Mouse (Mus musculus): Measurements from ENCODE around the gene Galnt16. TPM values are rescaled to one million over a fixed set of nuclear protein-coding genes. Genes with fewer than 3 reads are reported as not detected.
A peak's percentile ranks its signal among the peaks of the same experiment; 100 is the strongest.

The Galnt16 gene
- polyA plus RNA-seq, 1 experiment from 2014 or later = 14.0 TPM

DNA sequence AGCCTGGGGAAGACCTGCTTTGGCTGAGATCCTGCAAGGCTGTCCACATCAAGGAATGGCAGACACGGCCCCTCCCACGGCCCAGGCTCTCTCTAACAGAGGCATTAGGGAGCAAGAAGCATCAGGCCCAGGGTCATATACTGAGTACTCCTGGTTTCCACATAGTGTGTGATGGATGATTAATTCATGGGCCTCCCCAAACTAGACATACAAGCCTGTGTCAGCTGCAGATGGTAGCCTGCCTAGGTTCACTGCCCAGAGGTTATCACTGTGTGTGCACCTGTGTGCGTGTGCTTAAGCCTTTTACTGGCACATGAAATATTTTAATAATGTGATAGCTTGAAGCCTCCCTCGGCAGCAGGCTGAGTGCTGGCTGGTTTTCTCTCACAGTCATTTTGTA is 77.9 kb downstream of the Galnt16 start:
- Histone ChIP-seq H3K4me2 (no peak overlapping the region), H3K4me3 (ENCODE audit: low read depth, low read length) (no peak overlapping the region), H3K27ac (ENCODE audit: low read depth, low read length) (no peak overlapping the region), H3K4me1 (ENCODE audit: control insufficient read depth, insufficient read depth, low read length) (no peaks in the 10 kb centered on the region), H3K27me3 (ENCODE audit: control insufficient read depth, insufficient read depth, low read length) (no peaks in the 10 kb centered on the region), H3K36me3 (ENCODE audit: control insufficient read depth, insufficient read depth, low read length) (no peaks in the 10 kb centered on the region; the same call in 1 of the 2 replicates), H3K9me3 (ENCODE audit: control insufficient read depth, low read length) (no peaks in the 10 kb centered on the region), H3K9ac (ENCODE audit: low read length) (no peak overlapping the region)
- DNase-seq (ENCODE audit: low spot score, missing footprints) (no peak), ATAC-seq (ENCODE audit: low FRiP score) (no peak)
- WGBS = 90% methylated on average over 4 of the region's 4 CpGs

DNA sequence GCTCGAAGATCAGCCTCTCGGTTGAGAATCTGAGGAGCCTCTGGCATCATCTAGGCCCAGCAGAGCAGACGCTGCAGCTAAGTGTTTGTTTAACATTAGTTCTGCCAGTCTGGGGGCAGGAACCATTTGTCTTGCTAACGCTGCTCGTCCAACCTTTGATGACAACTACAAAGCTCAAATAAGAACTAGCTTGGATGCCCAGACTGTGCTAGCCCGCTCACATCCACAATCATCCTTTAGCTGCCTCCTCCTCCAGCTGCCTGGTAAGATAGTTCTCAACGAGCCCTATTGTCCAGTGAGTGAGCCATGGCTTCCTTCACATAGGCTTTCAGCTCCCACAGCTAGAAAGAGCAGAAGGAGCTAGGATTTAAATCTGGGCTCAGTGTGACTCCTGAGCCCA is 80.2 kb downstream of the Galnt16 start:
- no peak overlapping the region for H3K4me2 ChIP-seq
- peak; percentile 78 for DNase-seq (ENCODE audit: low spot score, missing footprints)
- WGBS = 44% methylated on average over 7 of the region's 7 CpGs
- H3K36me3 ChIP-seq (ENCODE audit: control insufficient read depth, insufficient read depth, low read length) = peaks cover 2% of the 10 kb centered on the region; the same call in 1 of the 2 replicates
- H3K27ac ChIP-seq (ENCODE audit: low read depth, low read length) = no peak overlapping the region
- no peaks in the 10 kb centered on the region for H3K4me1 ChIP-seq (ENCODE audit: control insufficient read depth, insufficient read depth, low read length)
- no peak overlapping the region for H3K4me3 ChIP-seq (ENCODE audit: low read depth, low read length)
- H3K9ac ChIP-seq (ENCODE audit: low read length) = no peak overlapping the region
- no peaks in the 10 kb centered on the region for H3K9me3 ChIP-seq (ENCODE audit: control insufficient read depth, low read length)
- H3K27me3 ChIP-seq (ENCODE audit: control insufficient read depth, insufficient read depth, low read length) = no peaks in the 10 kb centered on the region
- no peak for ATAC-seq (ENCODE audit: low FRiP score)

DNA sequence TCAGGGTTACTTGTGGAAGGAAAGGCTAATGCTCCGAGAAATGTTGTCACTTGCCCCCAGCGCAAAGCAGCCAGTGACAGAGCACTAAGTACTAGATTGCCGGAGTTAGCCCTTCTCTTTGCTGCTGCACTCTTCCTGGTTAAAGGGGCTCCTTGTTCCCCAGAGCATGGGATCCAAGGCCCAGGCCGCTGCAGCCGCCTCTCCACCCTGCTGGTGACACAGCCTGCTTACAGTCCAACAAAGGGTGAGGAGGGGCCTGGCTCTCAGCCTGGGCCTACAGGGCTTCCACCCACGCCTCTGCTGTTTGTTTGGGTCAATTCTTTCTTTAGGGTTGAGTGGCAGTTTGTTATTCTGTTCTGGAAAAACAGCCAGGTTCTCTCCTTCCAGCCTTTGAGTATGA is 80.7 kb downstream of the Galnt16 start:
- DNase-seq (ENCODE audit: low spot score, missing footprints) (peak; percentile 81), ATAC-seq (ENCODE audit: low FRiP score) (no peak)
- Histone ChIP-seq H3K27me3 (ENCODE audit: control insufficient read depth, insufficient read depth, low read length) (no peaks in the 10 kb centered on the region), H3K36me3 (ENCODE audit: control insufficient read depth, insufficient read depth, low read length) (peaks cover 2% of the 10 kb centered on the region; the same call in 1 of the 2 replicates), H3K4me3 (ENCODE audit: low read depth, low read length) (no peak overlapping the region), H3K9ac (ENCODE audit: low read length) (no peak overlapping the region), H3K27ac (ENCODE audit: low read depth, low read length) (no peak overlapping the region), H3K4me2 (no peak overlapping the region), H3K9me3 (ENCODE audit: control insufficient read depth, low read length) (no peaks in the 10 kb centered on the region), H3K4me1 (ENCODE audit: control insufficient read depth, insufficient read depth, low read length) (no peaks in the 10 kb centered on the region)
- WGBS = 49% methylated on average over 6 of the region's 6 CpGs

DNA sequence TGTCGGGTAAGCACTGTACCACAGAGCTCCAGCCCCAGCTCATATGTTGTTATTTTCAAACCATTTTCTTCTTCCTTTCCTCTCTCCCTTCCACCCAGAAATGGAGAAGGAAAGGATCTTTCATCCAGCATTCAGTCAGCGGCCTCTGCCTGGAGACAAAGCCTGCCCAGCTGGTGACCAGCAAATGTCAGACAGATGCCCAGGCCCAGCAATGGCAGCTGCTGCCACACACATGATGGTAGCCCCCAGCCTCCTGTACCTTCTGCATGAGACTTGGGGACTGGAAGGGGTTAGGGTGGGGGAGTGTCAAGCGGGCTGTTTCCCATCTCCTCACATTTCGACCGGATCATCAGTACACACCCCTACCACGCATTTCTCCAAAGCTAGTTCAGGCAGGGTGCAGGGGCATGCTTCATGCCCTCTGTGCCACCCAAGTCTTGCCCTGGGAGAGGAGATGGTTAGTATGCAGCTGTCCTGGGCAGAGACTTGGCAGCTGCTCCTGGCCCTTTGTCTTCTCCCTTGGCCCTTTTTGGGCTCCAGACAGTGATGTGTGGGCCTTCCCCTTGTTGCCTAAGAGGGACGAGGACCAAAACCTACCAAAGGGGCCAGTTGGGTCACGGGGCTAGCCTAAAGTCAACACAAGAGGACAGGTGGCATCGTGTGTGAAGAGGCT is 83.7 kb downstream of the Galnt16 start:
- H3K9me3 ChIP-seq (ENCODE audit: control insufficient read depth, low read length) = no peaks in the 10 kb centered on the region
- no peak for ATAC-seq (ENCODE audit: low FRiP score)
- H3K9ac ChIP-seq (ENCODE audit: low read length) = no peak overlapping the region
- H3K4me1 ChIP-seq (ENCODE audit: control insufficient read depth, insufficient read depth, low read length) = no peaks in the 10 kb centered on the region
- H3K27me3 ChIP-seq (ENCODE audit: control insufficient read depth, insufficient read depth, low read length) = no peaks in the 10 kb centered on the region
- H3K36me3 ChIP-seq (ENCODE audit: control insufficient read depth, insufficient read depth, low read length) = peaks cover 2% of the 10 kb centered on the region; the same call in 1 of the 2 replicates
- H3K4me2 ChIP-seq = no peak overlapping the region
- DNase-seq (ENCODE audit: low spot score, missing footprints) = no peak
- H3K27ac ChIP-seq (ENCODE audit: low read depth, low read length) = no peak overlapping the region
- WGBS = 93% methylated on average over 9 of the region's 9 CpGs
- H3K4me3 ChIP-seq (ENCODE audit: low read depth, low read length) = no peak overlapping the region

DNA sequence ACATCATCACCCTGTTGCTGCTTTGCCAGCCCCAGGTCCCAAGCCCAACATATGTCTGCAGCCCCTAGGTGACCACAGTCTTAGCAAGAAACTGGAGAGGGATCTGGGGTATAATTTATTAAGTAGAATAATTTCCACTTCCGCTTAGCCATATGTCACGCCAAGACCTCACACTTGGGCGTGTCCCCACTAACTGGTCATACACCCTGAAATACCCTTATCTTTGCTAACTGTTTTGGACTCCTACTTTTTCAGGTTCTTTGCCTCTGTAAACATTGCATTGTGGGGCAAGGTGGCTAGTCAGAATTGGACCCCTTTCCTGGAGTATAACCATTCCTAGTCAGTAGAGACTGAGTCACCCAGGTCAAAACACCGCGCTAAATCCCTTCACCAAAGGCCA is 84.4 kb downstream of the Galnt16 start:
- H3K27me3 ChIP-seq (ENCODE audit: control insufficient read depth, insufficient read depth, low read length) = no peaks in the 10 kb centered on the region
- H3K36me3 ChIP-seq (ENCODE audit: control insufficient read depth, insufficient read depth, low read length) = peaks cover 2% of the 10 kb centered on the region; the same call in 1 of the 2 replicates
- no peak overlapping the region for H3K4me3 ChIP-seq (ENCODE audit: low read depth, low read length)
- no peak overlapping the region for H3K4me2 ChIP-seq
- DNase-seq (ENCODE audit: low spot score, missing footprints) = no peak
- no peaks in the 10 kb centered on the region for H3K4me1 ChIP-seq (ENCODE audit: control insufficient read depth, insufficient read depth, low read length)
- 94% methylated on average over 5 of the region's 5 CpGs for WGBS
- no peak overlapping the region for H3K27ac ChIP-seq (ENCODE audit: low read depth, low read length)
- no peak overlapping the region for H3K9ac ChIP-seq (ENCODE audit: low read length)
- ATAC-seq (ENCODE audit: low FRiP score) = no peak
- H3K9me3 ChIP-seq (ENCODE audit: control insufficient read depth, low read length) = no peaks in the 10 kb centered on the region

DNA sequence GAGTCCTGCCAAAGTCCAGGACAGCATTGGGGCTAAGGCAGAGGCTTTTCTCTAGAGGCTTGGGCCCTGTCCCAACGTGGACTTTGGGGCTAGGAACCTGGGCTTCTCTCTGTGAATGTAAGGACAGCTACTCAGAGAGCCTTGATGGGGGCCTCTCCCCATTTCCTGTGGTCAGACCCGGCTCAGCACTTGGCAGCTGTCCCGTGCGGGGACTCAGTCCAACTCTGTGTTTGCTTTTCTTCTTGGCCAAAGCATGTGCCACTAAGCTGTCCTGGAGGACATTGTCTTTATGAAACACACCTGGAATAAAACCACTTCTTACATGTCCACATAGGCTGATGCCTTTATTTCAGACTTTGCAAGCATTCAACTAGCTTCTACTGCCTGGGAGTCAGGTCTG is 85.5 kb downstream of the Galnt16 start:
- 68% methylated on average over 4 of the region's 4 CpGs for WGBS
- ATAC-seq (ENCODE audit: low FRiP score) (no peak), DNase-seq (ENCODE audit: low spot score, missing footprints) (no peak)
- no peak overlapping the region for H3K4me3 ChIP-seq (ENCODE audit: low read depth, low read length)
- no peak overlapping the region for H3K27ac ChIP-seq (ENCODE audit: low read depth, low read length)
- H3K9me3 ChIP-seq (ENCODE audit: control insufficient read depth, low read length) = no peaks in the 10 kb centered on the region
- H3K9ac ChIP-seq (ENCODE audit: low read length) = no peak overlapping the region
- no peak overlapping the region for H3K4me2 ChIP-seq
- H3K27me3 ChIP-seq (ENCODE audit: control insufficient read depth, insufficient read depth, low read length) = no peaks in the 10 kb centered on the region
- peaks cover 2% of the 10 kb centered on the region; the same call in 1 of the 2 replicates for H3K36me3 ChIP-seq (ENCODE audit: control insufficient read depth, insufficient read depth, low read length)
- H3K4me1 ChIP-seq (ENCODE audit: control insufficient read depth, insufficient read depth, low read length) = no peaks in the 10 kb centered on the region

DNA sequence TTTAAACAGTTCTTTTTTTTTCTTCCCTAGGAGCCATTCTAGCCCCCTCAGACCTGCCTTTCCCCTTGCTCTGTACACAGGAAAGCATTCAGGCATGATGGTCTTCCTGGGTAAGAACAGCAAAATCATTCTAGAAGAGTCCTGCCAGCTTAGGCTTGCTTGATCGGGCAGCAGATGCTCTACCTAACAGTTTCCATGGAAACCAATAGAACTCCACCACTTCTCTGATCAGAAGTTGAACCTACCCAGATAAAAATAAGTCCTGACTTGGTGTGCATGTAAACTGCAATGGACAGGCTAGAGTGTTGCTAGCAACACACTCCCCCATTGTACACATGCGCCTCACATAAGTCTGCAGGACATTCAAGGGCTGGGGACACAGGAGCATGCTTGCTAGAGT is 86.1 kb downstream of the Galnt16 start:
- Histone ChIP-seq H3K9me3 (ENCODE audit: control insufficient read depth, low read length) (no peaks in the 10 kb centered on the region), H3K9ac (ENCODE audit: low read length) (no peak overlapping the region), H3K36me3 (ENCODE audit: control insufficient read depth, insufficient read depth, low read length) (peaks cover 2% of the 10 kb centered on the region; the same call in 1 of the 2 replicates), H3K27ac (ENCODE audit: low read depth, low read length) (no peak overlapping the region), H3K4me1 (ENCODE audit: control insufficient read depth, insufficient read depth, low read length) (no peaks in the 10 kb centered on the region), H3K4me3 (ENCODE audit: low read depth, low read length) (no peak overlapping the region), H3K27me3 (ENCODE audit: control insufficient read depth, insufficient read depth, low read length) (no peaks in the 10 kb centered on the region), H3K4me2 (no peak overlapping the region)
- 77% methylated on average over 2 of the region's 2 CpGs for WGBS
- no peak for ATAC-seq (ENCODE audit: low FRiP score)
- peak; percentile 59 for DNase-seq (ENCODE audit: low spot score, missing footprints)

DNA sequence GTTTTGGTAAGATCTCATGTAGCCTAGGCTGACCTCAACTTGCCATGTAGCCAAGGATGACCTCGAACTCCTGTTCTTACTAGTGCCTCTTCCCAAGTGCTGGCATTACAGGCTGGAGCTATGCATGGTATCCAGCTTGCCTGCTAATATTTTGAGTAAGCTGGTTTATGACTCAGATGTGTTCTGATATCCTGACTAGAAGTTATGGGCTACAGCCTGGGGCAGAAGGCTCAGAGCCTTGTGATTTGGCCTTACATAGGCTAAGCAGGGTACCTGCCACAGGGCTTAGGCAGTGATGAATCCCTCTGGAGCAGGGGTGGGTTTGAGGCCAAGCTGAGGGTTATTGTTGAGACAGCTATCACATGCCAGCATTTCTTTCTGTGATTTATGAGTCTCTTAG is 90.5 kb downstream of the Galnt16 start:
- DNase-seq (ENCODE audit: low spot score, missing footprints) = peak; percentile 14
- no peak overlapping the region for H3K4me2 ChIP-seq
- 86% methylated on average over 1 of the region's 1 CpGs for WGBS
- H3K4me3 ChIP-seq (ENCODE audit: low read depth, low read length) = no peak overlapping the region
- H3K36me3 ChIP-seq (ENCODE audit: control insufficient read depth, insufficient read depth, low read length) = no peaks in the 10 kb centered on the region
- no peak overlapping the region for H3K27ac ChIP-seq (ENCODE audit: low read depth, low read length)
- no peaks in the 10 kb centered on the region for H3K9me3 ChIP-seq (ENCODE audit: control insufficient read depth, low read length)
- H3K9ac ChIP-seq (ENCODE audit: low read length) = no peak overlapping the region
- no peaks in the 10 kb centered on the region for H3K4me1 ChIP-seq (ENCODE audit: control insufficient read depth, insufficient read depth, low read length)
- no peaks in the 10 kb centered on the region for H3K27me3 ChIP-seq (ENCODE audit: control insufficient read depth, insufficient read depth, low read length)
- ATAC-seq (ENCODE audit: low FRiP score) = no peak

DNA sequence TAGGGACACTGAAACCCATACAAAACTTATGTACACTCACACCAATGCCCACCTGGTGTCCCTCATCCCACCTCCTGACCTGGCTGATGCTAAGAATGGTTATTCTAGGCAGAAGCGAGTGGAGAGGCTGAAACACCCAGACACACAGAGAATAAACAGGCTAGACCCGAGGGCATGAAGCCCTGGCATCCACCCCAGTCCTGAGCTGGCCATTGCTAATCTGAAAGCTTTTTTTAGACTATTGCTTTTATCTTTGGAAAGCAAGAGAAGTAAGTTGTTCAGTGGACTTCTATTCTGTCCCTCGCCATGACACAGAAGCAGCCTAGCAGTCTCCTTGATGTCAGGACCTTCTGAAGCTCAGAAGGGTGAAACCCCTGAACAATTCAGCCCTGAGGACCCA is 91.9 kb downstream of the Galnt16 start:
- Histone ChIP-seq H3K4me2 (no peak overlapping the region), H3K36me3 (ENCODE audit: control insufficient read depth, insufficient read depth, low read length) (no peaks in the 10 kb centered on the region), H3K9me3 (ENCODE audit: control insufficient read depth, low read length) (no peaks in the 10 kb centered on the region), H3K27me3 (ENCODE audit: control insufficient read depth, insufficient read depth, low read length) (no peaks in the 10 kb centered on the region), H3K4me3 (ENCODE audit: low read depth, low read length) (no peak overlapping the region), H3K27ac (ENCODE audit: low read depth, low read length) (no peak overlapping the region), H3K4me1 (ENCODE audit: control insufficient read depth, insufficient read depth, low read length) (no peaks in the 10 kb centered on the region), H3K9ac (ENCODE audit: low read length) (no peak overlapping the region)
- ATAC-seq (ENCODE audit: low FRiP score) (no peak), DNase-seq (ENCODE audit: low spot score, missing footprints) (no peak)
- 81% methylated on average over 3 of the region's 3 CpGs for WGBS
